Mouse (Mus musculus) heart, postnatal 0 days (tissue): ENCODE results near the gene Nanos3.

Source experiments
- CTCF ChIP-seq: IDR thresholded peaks from 2 replicates; pipeline ENCODE4 v1.5.1; 2016; ENCODE audit warnings: antibody characterized with exemption, control low read depth, low read depth
- EP300 ChIP-seq: IDR thresholded peaks from 2 replicates; pipeline ENCODE4 v1.6.1; 2016; ENCODE audit warnings: antibody characterized with exemption, low read depth

DNA sequence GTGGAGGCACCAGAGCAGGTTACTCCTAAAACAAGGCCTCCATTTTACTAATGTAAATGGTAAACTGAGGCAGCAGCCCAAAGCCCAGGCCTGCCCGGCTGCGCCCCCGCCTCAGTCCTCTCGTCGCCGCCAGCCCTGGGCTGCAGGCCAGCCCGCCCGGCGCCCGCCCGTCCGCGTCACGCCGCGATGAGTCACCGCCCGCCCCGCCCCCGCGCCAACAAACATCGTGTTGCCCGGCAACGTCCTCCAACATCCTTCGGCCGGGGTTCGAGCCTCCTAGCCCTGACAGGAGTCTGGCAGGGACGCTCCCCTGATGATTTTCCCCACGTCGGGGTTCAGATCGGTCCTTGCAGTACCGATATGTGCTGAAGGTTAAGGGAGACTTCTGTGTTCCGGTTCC, 7.5 kb upstream of the Nanos3 start:
- TF ChIP-seq CTCF = no peak
- TF ChIP-seq EP300 = no peak
